Mouse (Mus musculus) limb, embryonic 12.5 days (tissue): ENCODE data around the gene Klhl2. TPM values are rescaled to one million over a fixed set of nuclear protein-coding genes. Genes with fewer than 3 reads are reported as not detected.

ENCODE experiments used
- ATAC-seq: fragments of 200-750 bp; cut with Nextera tagmentation; 2 replicates; pipeline ENCODE4 v1.8.0; 2017; ENCODE audit warnings: low read depth, moderate TSS enrichment; ENCODE audit not compliant: insufficient number of reproducible peaks, insufficient read depth, low FRiP score, low TSS enrichment
- H3K27ac ChIP-seq: fragments of 300-500 bp; sonication (generic); 2 replicates; pipeline ENCODE4 v1.5.1; 2016; ENCODE audit warnings: mild to moderate bottlenecking, moderate library complexity
- H3K27me3 ChIP-seq: fragments of 300-500 bp; sonication (generic); 2 replicates; pipeline ENCODE4 v1.6.1; 2016; ENCODE audit warnings: mild to moderate bottlenecking, moderate library complexity
- H3K36me3 ChIP-seq: fragments of 300-500 bp; sonication (generic); 2 replicates; pipeline ENCODE4 v1.6.1; 2016; ENCODE audit warnings: mild to moderate bottlenecking, moderate library complexity
- H3K4me1 ChIP-seq: fragments of 300-500 bp; sonication (generic); replicated peaks from 2 replicates; pipeline ENCODE4 v1.6.1; 2016
- H3K4me2 ChIP-seq: fragments of 300-500 bp; sonication (generic); 2 replicates; pipeline ENCODE4 v1.6.1; 2016; ENCODE audit warnings: mild to moderate bottlenecking, moderate library complexity
- H3K4me3 ChIP-seq: fragments of 300-500 bp; sonication (generic); replicated peaks from 2 replicates; pipeline ENCODE4 v1.5.1; 2016; ENCODE audit warnings: mild to moderate bottlenecking
- H3K9ac ChIP-seq: fragments of 300-500 bp; sonication (generic); replicated peaks from 2 replicates; pipeline ENCODE4 v1.6.1; 2016; ENCODE audit warnings: mild to moderate bottlenecking, moderate library complexity
- H3K9me3 ChIP-seq: fragments of 300-500 bp; sonication (generic); 2 replicates; pipeline ENCODE4 v1.6.1; 2016; ENCODE audit warnings: mild to moderate bottlenecking, moderate library complexity
- WGBS: fragments of 180-500 bp; shearing (Covaris S2); methylation state at CpG from one replicate; pipeline ENCODE4 v1.1.7; 2016; 5-methylcytosine and 5-hydroxymethylcytosine counted together
- polyA plus RNA-seq: library from polyadenylated mRNA; unstranded; fragments of >200 nt; fragmentation: Nextera tagmentation; extraction: Ambion mirVana; gene quantifications from 2 replicates; pipeline ENCODE4 v1.2.1, GENCODE M21; 2016

Gene Klhl2
- polyA plus RNA-seq, 1 experiment from 2014 or later, result 13.3 TPM

GRCm38 (mm10) chr8:64732596-64732995 lies 117.2 kb downstream of the Klhl2 start:
- no peak for ATAC-seq
- Histone ChIP-seq H3K9me3 (no peaks in the 10 kb centered on the region), H3K4me2 (peak overlapping the region; percentile 77), H3K9ac (peak overlapping the region; percentile 61), H3K27me3 (no peaks in the 10 kb centered on the region), H3K4me1 (peaks cover 9% of the 10 kb centered on the region), H3K4me3 (peak overlapping the region; percentile 78), H3K27ac (no peak overlapping the region), H3K36me3 (peaks cover 31% of the 10 kb centered on the region)
- 16% methylated on average over 9 of the region's 9 CpGs for WGBS

GRCm38 (mm10) chr8:64728156-64728555 lies 121.7 kb downstream of the Klhl2 start:
- no peak for ATAC-seq
- Histone ChIP-seq H3K4me1 (peaks cover 9% of the 10 kb centered on the region), H3K36me3 (peaks cover 69% of the 10 kb centered on the region), H3K27me3 (no peaks in the 10 kb centered on the region), H3K9ac (no peak overlapping the region), H3K4me3 (no peak overlapping the region), H3K4me2 (no peak overlapping the region), H3K9me3 (no peaks in the 10 kb centered on the region), H3K27ac (no peak overlapping the region)
- 88% methylated on average over 7 of the region's 7 CpGs for WGBS

- no peak for ATAC-seq
- Histone ChIP-seq H3K27me3 (no peaks in the 10 kb centered on the region), H3K9me3 (no peaks in the 10 kb centered on the region), H3K9ac (no peak overlapping the region), H3K27ac (no peak overlapping the region), H3K4me3 (no peak overlapping the region), H3K4me1 (no peaks in the 10 kb centered on the region), H3K4me2 (no peak overlapping the region), H3K36me3 (peaks cover 84% of the 10 kb centered on the region)
- 86% methylated on average over 4 of the region's 4 CpGs for WGBS
Observed at GRCm38 (mm10) chr8:64726190-64726695, 123.6 kb downstream of the Klhl2 start.

GRCm38 (mm10) chr8:64723206-64723605 lies 126.6 kb downstream of the Klhl2 start:
- Histone ChIP-seq H3K9ac (no peak overlapping the region), H3K9me3 (no peaks in the 10 kb centered on the region), H3K27ac (no peak overlapping the region), H3K27me3 (no peaks in the 10 kb centered on the region), H3K4me1 (no peaks in the 10 kb centered on the region), H3K4me3 (no peak overlapping the region), H3K36me3 (peaks cover 87% of the 10 kb centered on the region), H3K4me2 (no peak overlapping the region)
- no peak for ATAC-seq
- 93% methylated on average over 2 of the region's 2 CpGs for WGBS

- peaks cover 64% of the 10 kb centered on the region for H3K36me3 ChIP-seq
Observed at GRCm38 (mm10) chr8:64717868-64718267, 131.9 kb downstream of the Klhl2 start.

GRCm38 (mm10) chr8:64712499-64712898 lies 137.3 kb downstream of the Klhl2 start:
- 86% methylated on average over 7 of the region's 7 CpGs for WGBS
- Histone ChIP-seq H3K4me1 (no peaks in the 10 kb centered on the region), H3K9me3 (no peaks in the 10 kb centered on the region), H3K27me3 (no peaks in the 10 kb centered on the region), H3K36me3 (peaks cover 16% of the 10 kb centered on the region), H3K27ac (no peak overlapping the region), H3K4me2 (no peak overlapping the region), H3K4me3 (no peak overlapping the region), H3K9ac (no peak overlapping the region)
- no peak for ATAC-seq

More at GRCm38 (mm10) chr8:64717868-64718267, 131.9 kb downstream of the Klhl2 start:
- Histone ChIP-seq H3K4me3 (no peak overlapping the region), H3K4me2 (no peak overlapping the region), H3K9me3 (no peaks in the 10 kb centered on the region), H3K4me1 (no peaks in the 10 kb centered on the region), H3K27ac (no peak overlapping the region), H3K9ac (no peak overlapping the region), H3K27me3 (no peaks in the 10 kb centered on the region)
- WGBS, result 81% methylated on average over 7 of the region's 7 CpGs
- ATAC-seq, result no peak

GRCm38 (mm10) chr8:64711544-64711943 lies 138.3 kb downstream of the Klhl2 start:
- Histone ChIP-seq H3K27ac (no peak overlapping the region), H3K9ac (no peak overlapping the region), H3K4me3 (no peak overlapping the region), H3K4me1 (no peaks in the 10 kb centered on the region), H3K4me2 (no peak overlapping the region), H3K36me3 (peaks cover 6% of the 10 kb centered on the region), H3K27me3 (no peaks in the 10 kb centered on the region), H3K9me3 (no peaks in the 10 kb centered on the region)
- no peak for ATAC-seq
- 29% methylated on average over 1 of the region's 1 CpGs for WGBS

- no peaks in the 10 kb centered on the region for H3K36me3 ChIP-seq
- no peaks in the 10 kb centered on the region for H3K4me1 ChIP-seq
- ATAC-seq, result no peak
- H3K4me3 ChIP-seq, result no peak overlapping the region
- no peak overlapping the region for H3K4me2 ChIP-seq
- no peaks in the 10 kb centered on the region for H3K9me3 ChIP-seq
- no peak overlapping the region for H3K27ac ChIP-seq
- no peaks in the 10 kb centered on the region for H3K27me3 ChIP-seq
- no peak overlapping the region for H3K9ac ChIP-seq
Observed at GRCm38 (mm10) chr8:64707481-64707880, 142.3 kb downstream of the Klhl2 start.

GRCm38 (mm10) chr8:64703191-64703590 lies 146.6 kb downstream of the Klhl2 start:
- ATAC-seq, result no peak
- no peaks in the 10 kb centered on the region for H3K36me3 ChIP-seq
- H3K4me3 ChIP-seq, result no peak overlapping the region
- no peak overlapping the region for H3K4me2 ChIP-seq
- no peak overlapping the region for H3K27ac ChIP-seq
- H3K9me3 ChIP-seq, result no peaks in the 10 kb centered on the region
- 78% methylated on average over 1 of the region's 1 CpGs for WGBS
- H3K4me1 ChIP-seq, result no peaks in the 10 kb centered on the region
- no peaks in the 10 kb centered on the region for H3K27me3 ChIP-seq
- no peak overlapping the region for H3K9ac ChIP-seq

- H3K36me3 ChIP-seq, result no peaks in the 10 kb centered on the region
- peak within 1 kb of the TSS; percentile 96 for H3K27ac ChIP-seq
- peak; percentile 98 for ATAC-seq
- H3K9me3 ChIP-seq, result no peaks in the 10 kb centered on the region
- H3K4me1 ChIP-seq, result peaks cover 4% of the 10 kb centered on the region; the same call in 1 of the 2 replicates
- H3K4me3 ChIP-seq, result peak within 1 kb of the TSS; percentile 70
- H3K9ac ChIP-seq, result peak within 1 kb of the TSS; percentile 94
- 0 out of 2 replicates have a peak, but pooled peaks cover 4% of the 10 kb centered on the region for H3K27me3 ChIP-seq
- peak within 1 kb of the TSS; percentile 68 for H3K4me2 ChIP-seq
- WGBS, result under 1% methylated on average over 54 of the region's 54 CpGs
Observed at GRCm38 (mm10) chr8:64692651-64693201, 157.1 kb downstream of the Klhl2 start, which contains the start of gene Cpe. Cpe (minus strand) TSS chr8:64693054.

GRCm38 (mm10) chr8:64691591-64692401 lies 158.0 kb downstream of the Klhl2 start:
- Histone ChIP-seq H3K4me3 (peak overlapping the region; percentile 70), H3K4me2 (peak overlapping the region; percentile 68), H3K9me3 (no peaks in the 10 kb centered on the region), H3K36me3 (no peaks in the 10 kb centered on the region), H3K27ac (no peak overlapping the region), H3K9ac (peak overlapping the region; percentile 94), H3K4me1 (peaks cover 4% of the 10 kb centered on the region; the same call in 1 of the 2 replicates), H3K27me3 (0 out of 2 replicates have a peak, but pooled peaks cover 4% of the 10 kb centered on the region)
- 11% methylated on average over 16 of the region's 16 CpGs for WGBS
- ATAC-seq, result no peak
